Mouse (Mus musculus) bone marrow, adult 2 months (tissue): ENCODE results near the gene Dguok.

ENCODE experiments used
- CTCF ChIP-seq: fragments of 200-500 bp; IDR thresholded peaks from 2 replicates; pipeline ENCODE4 v1.5.1; 2011; ENCODE audit warnings: low read length, control low read depth; ENCODE audit not compliant: control insufficient read depth, insufficient read depth
- POLR2A ChIP-seq: fragments of 200-500 bp; IDR thresholded peaks from 2 replicates; pipeline ENCODE4 v1.6.1; 2011; ENCODE audit warnings: low read depth, mild to moderate bottlenecking, control low read depth, low read length, borderline replicate concordance; ENCODE audit not compliant: control insufficient read depth

DNA sequence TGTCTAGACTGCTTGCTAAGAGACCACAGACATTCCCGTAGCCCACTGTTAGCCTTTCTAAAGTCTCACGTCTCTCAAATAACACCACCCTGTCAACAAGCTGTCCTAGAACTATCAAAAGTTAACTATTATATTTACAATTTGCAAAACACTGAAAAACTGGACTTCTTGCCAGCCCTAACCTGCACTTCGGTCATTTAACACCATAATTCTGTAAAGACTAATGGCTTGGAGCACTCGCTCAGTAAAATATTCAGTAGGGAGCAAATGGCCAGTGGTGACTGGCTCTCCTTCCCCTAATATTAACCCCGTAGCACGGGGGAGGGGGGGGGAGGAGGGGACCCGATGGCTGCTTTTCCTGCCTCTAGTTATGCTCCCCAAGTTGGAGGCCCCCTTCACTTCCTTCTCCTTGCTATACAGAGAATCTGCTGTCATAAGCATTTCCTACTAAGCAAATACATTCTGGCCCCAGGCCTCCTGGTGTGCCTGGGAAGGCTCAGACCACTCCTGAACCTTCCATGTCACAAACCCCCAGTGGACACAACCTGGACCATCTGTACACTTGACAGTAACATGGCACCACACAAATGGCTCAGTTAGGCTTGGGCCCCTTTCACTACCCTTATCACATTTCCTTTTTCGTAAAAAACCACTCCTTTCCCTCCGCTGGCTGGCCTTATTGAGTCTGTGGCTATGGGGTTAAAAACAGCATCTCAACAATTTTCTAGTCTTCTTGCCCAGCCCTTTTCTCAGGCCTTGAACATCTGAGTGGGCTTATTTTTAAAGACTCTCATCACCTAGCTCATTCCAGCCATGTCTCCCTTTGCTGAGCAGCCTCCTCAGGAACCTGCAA lies 56.1 kb downstream of the Dguok start:
- no peak for TF ChIP-seq CTCF
- TF ChIP-seq POLR2A, result no peak
